Mouse (Mus musculus): ENCODE results near the gene Rfxap. TPM values are rescaled to one million over a fixed set of nuclear protein-coding genes. Genes with fewer than 3 reads are reported as not detected.

Gene Rfxap
- polyA plus RNA-seq, 1 experiment from 2014 or later, result 35.8 TPM

- H3K9me3 ChIP-seq (replicated peaks), result no peaks in the 10 kb centered on the region
- WGBS, result 79% methylated on average over 18 of the region's 18 CpGs
- no peak overlapping the region for H3K4me2 ChIP-seq
- no peak overlapping the region for H3K9ac ChIP-seq
- H3K4me3 ChIP-seq, result no peak overlapping the region
- no peaks in the 10 kb centered on the region for H3K27me3 ChIP-seq
- no peaks in the 10 kb centered on the region for H3K4me1 ChIP-seq
- H3K27ac ChIP-seq, result no peak overlapping the region
- H3K36me3 ChIP-seq (ENCODE audit: poor library complexity, severe bottlenecking), result no peaks in the 10 kb centered on the region
- no peak; the same call in 1 of the 2 replicates for ATAC-seq
Observed at GRCm38 (mm10) chr3:54764418-54764817, 43.2 kb downstream of the Rfxap start.

DNA sequence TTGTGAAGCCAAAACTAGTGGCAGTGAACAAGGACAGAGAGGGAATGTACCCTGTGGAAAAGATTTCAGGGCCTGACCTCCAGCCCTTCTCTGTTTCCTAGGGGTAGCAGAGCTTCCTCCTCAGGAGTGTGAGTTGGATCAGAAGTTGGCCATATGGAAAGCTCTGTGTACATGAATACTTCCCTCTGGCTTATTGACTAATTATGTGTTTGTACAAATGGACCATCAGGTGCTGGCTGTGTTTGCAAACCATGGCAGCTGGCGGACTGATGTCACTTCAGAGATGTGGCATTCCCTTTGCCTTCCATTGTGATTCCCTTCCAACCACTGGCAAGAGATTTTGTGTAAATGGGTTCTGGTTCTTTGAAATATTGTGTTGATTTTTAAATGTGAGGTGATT, 46.3 kb downstream of the Rfxap start:
- 92% methylated on average over 1 of the region's 1 CpGs for WGBS
- H3K4me2 ChIP-seq, result no peak overlapping the region

GRCm38 (mm10) chr3:54760321-54761115, 47.1 kb downstream of the Rfxap start:
- H3K4me2 ChIP-seq, result no peak overlapping the region
- no peak overlapping the region for H3K9ac ChIP-seq
- 0 out of 2 replicates have a peak, but pooled peaks cover 9% of the 10 kb centered on the region for H3K27me3 ChIP-seq
- 68% methylated on average over 15 of the region's 15 CpGs for WGBS
- peaks cover 14% of the 10 kb centered on the region for H3K4me1 ChIP-seq
- no peaks in the 10 kb centered on the region for H3K9me3 ChIP-seq (replicated peaks)
- H3K36me3 ChIP-seq (ENCODE audit: poor library complexity, severe bottlenecking), result no peaks in the 10 kb centered on the region
- ATAC-seq, result no peak
- no peak overlapping the region for H3K27ac ChIP-seq
- no peak overlapping the region for H3K4me3 ChIP-seq

More for the DNA sequence above, 46.3 kb downstream of the Rfxap start:
- no peaks in the 10 kb centered on the region for H3K9me3 ChIP-seq (replicated peaks)
- no peaks in the 10 kb centered on the region for H3K36me3 ChIP-seq (ENCODE audit: poor library complexity, severe bottlenecking)
- H3K4me3 ChIP-seq, result no peak overlapping the region
- H3K27ac ChIP-seq, result no peak overlapping the region
- H3K27me3 ChIP-seq, result 0 out of 2 replicates have a peak, but pooled peaks cover 3% of the 10 kb centered on the region
- no peak overlapping the region for H3K9ac ChIP-seq
- no peak for ATAC-seq
- H3K4me1 ChIP-seq, result peaks cover 6% of the 10 kb centered on the region

GRCm38 (mm10) chr3:54759211-54759610, 48.4 kb downstream of the Rfxap start:
- Histone ChIP-seq H3K9ac (no peak overlapping the region), H3K36me3 (ENCODE audit: poor library complexity, severe bottlenecking) (no peaks in the 10 kb centered on the region), H3K9me3 (replicated peaks) (no peaks in the 10 kb centered on the region), H3K27me3 (peaks cover 16% of the 10 kb centered on the region; the same call in 1 of the 2 replicates), H3K4me1 (peaks cover 22% of the 10 kb centered on the region), H3K27ac (no peak overlapping the region), H3K4me3 (no peak overlapping the region), H3K4me2 (no peak overlapping the region)
- 82% methylated on average over 9 of the region's 9 CpGs for WGBS
- no peak for ATAC-seq

DNA sequence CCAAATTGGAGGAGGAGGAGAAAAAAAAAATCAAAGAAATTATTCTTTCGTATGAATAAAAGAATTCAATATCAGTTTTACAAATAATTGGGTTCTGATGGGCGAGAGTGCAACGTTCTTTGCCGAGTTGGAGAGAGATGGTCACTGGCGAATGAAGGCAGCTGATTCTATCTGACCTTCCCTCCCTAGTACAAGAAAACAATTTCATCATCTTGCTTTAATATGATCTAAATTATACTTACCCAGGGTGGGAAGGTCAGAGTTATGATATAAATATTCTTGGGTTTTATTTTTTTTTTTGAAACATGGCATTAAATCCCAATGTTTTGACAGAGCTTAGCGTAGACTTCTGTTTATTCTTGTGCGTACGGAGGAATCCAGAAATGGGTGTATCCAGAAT, 50.1 kb downstream of the Rfxap start:
- WGBS, result 90% methylated on average over 8 of the region's 8 CpGs
- Histone ChIP-seq H3K4me1 (peaks cover 22% of the 10 kb centered on the region), H3K27me3 (peaks cover 18% of the 10 kb centered on the region; the same call in 1 of the 2 replicates), H3K9ac (no peak overlapping the region), H3K4me2 (no peak overlapping the region), H3K4me3 (no peak overlapping the region), H3K9me3 (replicated peaks) (no peaks in the 10 kb centered on the region), H3K36me3 (ENCODE audit: poor library complexity, severe bottlenecking) (no peaks in the 10 kb centered on the region), H3K27ac (no peak overlapping the region)
- ATAC-seq, result no peak

- Histone ChIP-seq H3K4me1 (peaks cover 22% of the 10 kb centered on the region), H3K27ac (no peak overlapping the region), H3K27me3 (peaks cover 18% of the 10 kb centered on the region; the same call in 1 of the 2 replicates), H3K4me2 (peak overlapping the region; percentile 100), H3K36me3 (ENCODE audit: poor library complexity, severe bottlenecking) (peaks cover 9% of the 10 kb centered on the region), H3K9me3 (replicated peaks) (no peaks in the 10 kb centered on the region), H3K4me3 (peak overlapping the region; percentile 64), H3K9ac (peak overlapping the region; percentile 78)
- 0 out of 2 replicates have a peak, but pooled peaks have one; percentile 39 for ATAC-seq
- WGBS, result 2% methylated on average over 11 of the region's 11 CpGs
Observed at GRCm38 (mm10) chr3:54756058-54756457, 51.5 kb downstream of the Rfxap start.

DNA sequence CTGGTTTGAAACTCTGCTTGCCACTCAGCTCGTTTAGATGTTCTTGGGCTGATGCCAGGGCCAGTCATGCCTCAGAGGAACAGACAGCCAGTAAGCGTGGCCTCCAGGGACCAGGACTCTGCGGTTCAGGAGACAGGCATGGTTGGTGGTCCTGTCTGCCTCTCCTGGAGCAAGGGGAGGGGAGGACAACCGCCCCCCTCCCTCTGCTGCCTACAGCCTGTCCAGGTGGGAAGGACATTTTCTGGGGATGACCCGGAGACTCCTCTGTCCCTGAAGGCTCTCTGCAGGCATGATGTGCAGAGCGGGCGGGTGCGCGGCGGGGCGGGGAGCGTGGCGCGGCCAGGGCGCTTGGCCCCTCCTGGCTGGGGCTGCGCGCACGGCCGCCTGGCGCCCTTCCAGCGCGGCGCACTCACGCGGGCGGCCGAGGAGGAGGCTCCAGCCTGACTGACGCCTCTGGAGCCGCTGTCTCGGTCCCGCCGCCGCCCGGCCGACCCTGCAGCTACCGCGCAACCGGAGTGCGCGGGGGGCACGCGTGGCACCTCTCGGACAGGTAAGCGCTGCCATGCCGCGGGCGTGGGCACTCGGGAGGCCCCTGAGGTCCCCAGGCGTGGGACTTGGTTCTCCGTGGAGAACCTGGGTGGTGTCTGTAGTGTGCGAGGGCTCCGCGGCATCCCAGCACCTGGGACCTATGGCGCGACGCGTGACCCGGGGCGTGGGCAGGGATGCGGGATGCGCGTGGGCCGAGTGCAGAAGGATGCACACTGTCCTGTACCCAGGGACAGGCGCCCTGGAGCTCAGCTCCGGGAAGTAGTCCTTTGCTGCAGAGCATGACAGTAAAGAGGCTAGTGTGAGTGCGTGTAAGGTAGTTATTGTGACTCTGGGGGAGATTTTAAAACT, 52.2 kb downstream of the Rfxap start, which contains the start of gene Smad9:
Gene Smad9, plus strand, starts transcription at position 438 of the 897 bp plus-strand sequence.
- ATAC-seq, result peak; percentile 87
- no peak within 1 kb of the TSS for H3K27ac ChIP-seq
- no peaks in the 10 kb centered on the region for H3K9me3 ChIP-seq (replicated peaks)
- peaks cover 16% of the 10 kb centered on the region for H3K36me3 ChIP-seq (ENCODE audit: poor library complexity, severe bottlenecking)
- whole genome bisulfite sequencing, result under 1% methylated on average over 58 of the region's 66 CpGs
- peak within 1 kb of the TSS; percentile 100 for H3K4me2 ChIP-seq
- H3K27me3 ChIP-seq, result peaks cover 18% of the 10 kb centered on the region; the same call in 1 of the 2 replicates
- peak within 1 kb of the TSS; percentile 64 for H3K4me3 ChIP-seq
- H3K9ac ChIP-seq, result peak within 1 kb of the TSS; percentile 78
- peaks cover 22% of the 10 kb centered on the region for H3K4me1 ChIP-seq

GRCm38 (mm10) chr3:54753411-54753810, 54.2 kb downstream of the Rfxap start:
- 77% methylated on average over 4 of the region's 4 CpGs for WGBS
- Histone ChIP-seq H3K27me3 (peaks cover 18% of the 10 kb centered on the region; the same call in 1 of the 2 replicates), H3K4me1 (peaks cover 22% of the 10 kb centered on the region), H3K9ac (no peak overlapping the region), H3K27ac (no peak overlapping the region), H3K4me2 (no peak overlapping the region), H3K36me3 (ENCODE audit: poor library complexity, severe bottlenecking) (peaks cover 36% of the 10 kb centered on the region), H3K4me3 (no peak overlapping the region), H3K9me3 (replicated peaks) (no peaks in the 10 kb centered on the region)
- ATAC-seq, result no peak

Other genes starting within 250 kb of the Rfxap start
- gene Supt20, start 115.0 kb downstream of the Rfxap start, polyA plus RNA-seq (2015; fragmentation: Nextera tagmentation; extraction: Ambion mirVana), result 98.1 and 100.0 TPM in 2 replicates
- 0.72 TPM in 1 of 2 replicates, not detected in the other for gene Gm21958, start 93.4 kb downstream of the Rfxap start, polyA plus RNA-seq (2015; fragmentation: Nextera tagmentation; extraction: Ambion mirVana)
- gene Exosc8, start 72.4 kb downstream of the Rfxap start, polyA plus RNA-seq (2015; fragmentation: Nextera tagmentation; extraction: Ambion mirVana), result 117 and 121 TPM in 2 replicates
- gene Alg5, start 72.3 kb downstream of the Rfxap start, polyA plus RNA-seq (2015; fragmentation: Nextera tagmentation; extraction: Ambion mirVana), result 44.7 and 45.4 TPM in 2 replicates
- gene Smad9, start 52.2 kb downstream of the Rfxap start, polyA plus RNA-seq (2015; fragmentation: Nextera tagmentation; extraction: Ambion mirVana), result 0.05 and 0.15 TPM in 2 replicates
- 0.84 and 0.94 TPM in 2 replicates for gene Sertm1, start 108.1 kb upstream of the Rfxap start, polyA plus RNA-seq (2015; fragmentation: Nextera tagmentation; extraction: Ambion mirVana)
- 2.7 and 4.9 TPM in 2 replicates for gene Ccna1, start 247.7 kb upstream of the Rfxap start, polyA plus RNA-seq (2015; fragmentation: Nextera tagmentation; extraction: Ambion mirVana)

Data from forebrain, embryonic 13.5 days (tissue).